Mouse (Mus musculus) CD4-positive helper T cell, adult 2 months (primary cell): Measurements from ENCODE around the gene Cyp2b19.
"Not testable (repeated sequence)": the region's sequence is repeated elsewhere in the genome, so short reads cannot be mapped to it uniquely, and the experiment has no call there.

Source experiments
- DNase-seq: peaks from one replicate; pipeline ENCODE4 v3.0.0-alpha.2; 2012; ENCODE audit warnings: low read depth, missing footprints, low spot score

Cyp2b19 gene

DNA sequence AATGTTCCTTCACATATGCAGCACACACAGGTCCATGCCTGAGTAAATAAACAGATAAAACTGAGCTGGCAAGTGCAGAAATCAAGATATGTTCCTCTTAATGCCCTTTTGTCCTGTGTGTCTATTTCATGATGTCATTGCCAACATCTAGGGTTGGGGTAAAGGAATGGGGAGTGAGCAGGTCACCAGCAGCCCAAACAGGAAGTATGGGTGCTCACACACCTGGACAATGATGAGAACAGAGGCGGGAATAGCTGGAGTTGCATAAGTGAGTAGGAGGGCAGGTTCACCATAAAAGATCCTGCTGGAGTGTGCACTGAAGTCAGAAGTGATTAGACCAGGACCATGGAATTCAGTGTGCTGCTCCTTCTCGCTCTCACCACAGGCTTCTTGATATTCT is at the start of gene Cyp2b19:
Gene Cyp2b19, plus strand, starts transcription at position 301 of the 400 bp plus-strand sequence.
- DNase-seq = no peak

DNA sequence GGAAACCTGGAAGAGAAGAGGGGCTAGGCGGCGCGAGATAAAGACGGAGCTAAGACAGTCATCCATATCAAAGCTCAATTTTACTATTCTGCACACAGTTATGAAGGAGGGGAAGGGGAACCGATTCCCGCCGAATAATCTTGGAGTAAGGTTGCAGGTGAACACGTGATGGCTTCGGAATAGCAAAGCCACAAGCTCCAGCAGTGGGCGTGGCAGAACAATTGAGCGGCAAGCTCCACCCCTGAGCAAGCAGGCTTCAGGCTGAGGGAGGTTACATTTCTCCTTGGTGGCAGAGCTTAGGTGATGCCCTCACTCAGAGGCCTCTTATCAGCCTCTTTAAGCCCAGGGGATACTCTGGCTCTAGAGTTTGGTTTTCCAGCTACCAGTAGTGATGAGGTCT is 45.9 kb upstream of the Cyp2b19 start:
- no peak for DNase-seq

DNA sequence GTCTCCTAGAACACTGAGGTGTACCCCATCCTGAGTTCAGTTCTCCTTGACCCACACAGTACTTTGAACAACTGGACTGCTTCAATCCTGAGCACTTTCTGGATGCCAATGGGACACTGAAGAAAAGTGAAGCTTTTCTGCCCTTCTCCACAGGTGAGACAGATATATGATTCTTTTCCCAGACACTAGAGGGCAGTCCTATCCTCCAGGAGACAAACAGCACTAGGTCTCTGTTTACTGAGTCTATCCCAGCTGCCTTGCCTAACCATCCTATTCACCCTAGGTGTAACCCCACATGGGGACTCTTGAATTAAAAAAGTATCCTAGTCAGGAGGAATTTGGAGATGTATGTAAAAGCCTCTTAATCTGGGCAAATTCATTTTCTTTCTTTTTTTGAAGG is 18.0 kb upstream of the Cyp2b19 start:
- DNase-seq = no peak

DNA sequence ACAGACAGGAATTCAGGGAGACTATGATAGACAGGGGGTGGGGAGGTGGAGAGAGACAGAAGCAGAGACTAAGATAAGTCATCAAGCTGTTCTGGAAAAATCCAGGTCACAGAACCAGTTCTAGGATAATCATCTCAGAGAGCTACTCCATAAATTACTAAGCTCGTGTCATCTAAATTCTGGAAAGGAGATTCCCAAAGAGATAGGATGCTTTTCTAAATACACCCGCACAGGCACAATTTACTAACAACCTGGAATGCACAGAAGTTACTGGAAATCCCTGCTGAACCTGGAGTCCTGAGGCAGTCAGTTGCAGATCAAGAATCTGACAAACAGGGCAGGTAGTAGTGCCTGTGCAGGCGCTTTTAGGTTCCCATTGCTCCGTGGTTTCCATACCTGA is 13.0 kb upstream of the Cyp2b19 start:
- no peak for DNase-seq

DNA sequence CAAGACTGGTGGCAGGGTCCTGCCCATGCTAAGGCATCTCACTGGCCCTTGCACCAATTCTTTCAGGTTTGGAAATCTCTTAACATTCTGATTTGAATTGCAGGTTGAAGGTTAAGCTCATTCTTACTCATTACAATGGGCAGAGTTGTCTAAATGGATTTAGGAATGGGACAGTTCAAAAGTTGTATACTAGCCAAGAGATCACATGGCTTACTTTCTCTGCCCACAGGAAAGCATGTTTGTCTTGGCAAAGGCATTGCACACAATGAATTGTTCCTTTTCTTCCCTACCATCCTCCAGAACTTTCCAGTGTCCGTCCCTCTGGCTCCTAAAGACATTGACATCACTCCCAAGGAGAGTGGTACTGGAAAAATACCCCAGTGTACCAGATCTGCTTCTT is 11.5 kb upstream of the Cyp2b19 start:
- no peak for DNase-seq

DNA sequence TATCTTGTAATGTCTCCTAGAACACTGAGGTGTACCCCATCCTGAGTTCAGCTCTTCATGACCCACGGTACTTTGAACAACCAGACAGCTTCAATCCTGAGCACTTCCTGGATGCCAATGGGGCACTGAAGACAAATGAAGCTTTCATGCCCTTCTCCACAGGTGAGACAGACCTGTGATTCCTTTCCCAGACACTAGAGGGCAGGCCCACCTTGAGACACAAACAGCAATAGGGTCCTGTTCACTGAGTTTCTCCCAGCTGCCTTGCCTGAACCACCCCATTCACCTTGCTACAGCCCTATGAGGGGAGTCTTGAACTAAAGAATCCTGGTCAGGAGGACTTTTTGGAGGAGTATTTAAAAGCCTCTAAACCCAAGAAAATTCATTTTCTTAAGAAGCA is 10.1 kb downstream of the Cyp2b19 start:
- DNase-seq = no peak

DNA sequence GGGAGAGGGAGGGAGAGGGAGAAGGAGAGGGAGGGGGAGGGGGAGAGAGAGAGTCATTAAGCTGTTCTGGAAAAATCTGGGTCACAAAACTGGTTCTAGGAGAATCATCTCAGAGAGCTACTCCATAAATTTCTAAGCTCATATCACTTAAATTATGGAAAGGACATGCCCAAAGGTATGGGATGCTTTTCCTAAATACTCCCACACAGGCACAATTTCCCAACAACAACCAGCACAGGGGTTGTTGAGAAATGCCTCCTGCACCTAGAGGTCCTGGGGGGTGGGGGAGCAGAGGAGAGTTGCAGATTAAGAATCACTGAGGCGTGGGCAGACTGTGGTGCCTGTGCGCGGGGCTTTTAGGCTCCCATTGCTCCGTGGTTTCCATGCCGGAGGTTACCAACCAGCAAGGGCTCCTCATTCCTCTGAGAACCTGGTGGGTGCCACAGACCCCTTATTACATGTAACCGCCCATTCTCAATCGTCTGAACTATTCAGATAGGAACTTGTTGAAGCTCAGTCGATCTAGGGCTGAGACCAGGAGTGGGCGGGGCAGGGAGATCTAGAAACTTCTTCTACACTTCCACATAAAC is 13.0 kb downstream of the Cyp2b19 start:
- DNase-seq = no peak

DNA sequence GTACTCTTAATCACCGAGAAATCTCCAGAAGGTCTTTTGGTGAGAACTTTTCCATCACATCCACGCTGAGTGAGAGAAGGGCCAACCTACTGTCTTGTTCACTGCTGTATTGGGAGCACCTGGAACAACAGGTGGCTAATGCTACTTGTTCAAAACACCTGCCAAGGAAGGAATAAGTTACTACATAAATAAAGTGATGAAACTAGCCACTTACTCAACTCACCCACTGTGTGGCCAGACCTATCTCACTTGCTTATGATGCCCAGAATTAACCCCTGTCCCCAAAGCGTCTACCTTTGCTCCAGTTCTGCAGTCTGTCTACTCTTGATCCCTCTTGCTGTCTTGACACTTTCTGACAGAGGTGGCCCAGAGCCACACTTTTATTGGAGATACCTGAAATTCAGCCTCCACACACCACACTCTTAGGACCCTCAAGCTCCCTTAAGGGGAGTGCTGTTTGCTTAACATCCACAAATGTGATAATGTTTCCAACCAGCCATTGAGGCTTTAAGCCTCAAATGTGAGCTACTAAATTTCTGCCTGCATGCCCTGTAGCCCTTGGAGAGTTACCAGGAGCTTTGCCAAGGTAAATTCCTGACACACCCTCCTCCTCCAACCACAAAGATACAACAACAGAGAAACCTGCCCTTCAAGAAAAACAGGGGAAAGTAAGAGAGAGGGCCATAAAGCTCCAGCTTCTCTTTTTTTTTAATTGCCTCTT is 16.1 kb downstream of the Cyp2b19 start:
- DNase-seq = no peak

DNA sequence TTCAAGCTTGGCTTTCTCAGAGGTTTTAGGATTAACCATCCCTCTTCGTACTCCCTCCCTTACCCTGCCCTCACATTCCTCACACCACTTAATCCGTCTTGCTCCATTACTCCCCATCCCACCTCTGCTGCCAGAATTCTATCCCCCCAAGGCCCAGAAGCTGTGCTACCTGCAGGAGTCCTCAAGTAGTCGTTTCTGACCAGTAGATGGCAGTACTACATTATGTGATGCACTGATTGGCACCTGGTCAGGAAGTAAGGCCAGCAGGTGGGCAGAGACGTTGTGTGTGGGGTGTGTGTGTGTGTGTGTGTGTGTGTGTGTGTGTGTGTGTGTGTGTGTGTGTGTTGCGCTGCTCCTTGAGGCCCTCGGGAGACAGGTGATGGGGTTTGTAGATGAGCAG is 18.9 kb downstream of the Cyp2b19 start:
- no peak for DNase-seq

DNA sequence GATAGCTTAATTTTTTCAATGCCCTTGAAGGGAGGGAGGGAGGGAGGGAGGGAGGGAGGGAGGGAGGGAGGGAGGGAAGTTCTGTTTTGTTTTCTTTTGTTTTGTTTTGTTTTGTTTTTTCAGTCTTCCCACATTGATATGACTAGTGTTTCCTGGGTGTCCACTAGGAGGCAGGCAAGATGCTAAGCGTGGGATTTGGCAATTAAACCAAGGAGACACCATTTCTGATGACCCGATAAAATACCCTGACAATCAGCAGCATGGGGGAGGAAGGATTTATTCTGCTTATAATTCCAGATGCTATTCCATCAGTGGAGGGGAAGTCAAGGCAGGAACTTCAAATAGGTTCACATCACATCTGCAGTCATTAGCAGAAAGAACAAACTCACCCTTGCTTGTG is 20.9 kb downstream of the Cyp2b19 start:
- no peak for DNase-seq

DNA sequence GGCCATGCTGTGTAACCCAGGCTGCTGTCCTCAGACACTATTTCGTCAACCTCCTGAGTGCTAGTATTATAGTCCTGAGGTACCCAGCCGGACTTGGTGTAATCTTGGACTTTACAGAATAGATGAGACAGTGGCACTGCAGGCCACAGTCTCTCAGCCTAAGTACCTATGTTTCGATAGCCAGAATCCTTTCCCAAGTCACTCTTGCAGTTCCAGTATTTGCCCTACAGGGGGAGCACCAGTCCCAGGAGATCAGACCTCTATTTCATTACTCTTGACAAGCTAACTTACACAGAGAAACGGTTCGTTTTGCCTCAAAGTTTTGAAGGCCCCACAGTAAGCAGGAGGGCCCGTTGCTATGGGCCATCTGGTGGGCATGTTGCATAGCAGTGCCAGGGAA is 21.5 kb downstream of the Cyp2b19 start:
- peak; percentile 5 for DNase-seq

DNA sequence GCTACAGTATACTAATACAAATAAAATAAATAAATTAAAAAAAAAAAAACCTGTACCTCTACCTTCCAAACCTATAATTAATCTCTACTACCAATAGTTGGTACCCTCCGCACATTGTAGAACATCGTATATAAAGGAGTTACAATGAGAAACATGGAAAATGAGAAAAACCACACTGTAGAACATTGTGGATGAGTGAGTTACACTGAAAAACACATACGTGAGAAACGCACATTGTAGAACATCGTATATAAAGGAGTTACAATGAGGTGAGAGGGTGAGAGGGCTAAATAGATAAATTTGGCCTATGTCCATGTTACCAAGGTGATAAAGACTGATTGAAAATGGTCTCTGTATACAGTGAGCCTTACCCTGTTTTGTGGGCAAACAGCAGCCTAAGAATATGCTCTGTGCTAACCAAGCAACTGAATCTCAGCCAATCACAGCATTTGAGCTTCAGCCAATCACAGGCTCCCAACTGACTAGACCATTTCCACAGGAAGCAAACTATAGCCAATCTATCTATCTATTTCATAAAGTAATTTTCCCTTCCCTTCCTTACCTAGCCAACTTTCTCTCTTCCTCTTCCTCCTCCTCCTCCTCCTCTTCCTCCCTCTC is 23.0 kb downstream of the Cyp2b19 start:
- no peak for DNase-seq

DNA sequence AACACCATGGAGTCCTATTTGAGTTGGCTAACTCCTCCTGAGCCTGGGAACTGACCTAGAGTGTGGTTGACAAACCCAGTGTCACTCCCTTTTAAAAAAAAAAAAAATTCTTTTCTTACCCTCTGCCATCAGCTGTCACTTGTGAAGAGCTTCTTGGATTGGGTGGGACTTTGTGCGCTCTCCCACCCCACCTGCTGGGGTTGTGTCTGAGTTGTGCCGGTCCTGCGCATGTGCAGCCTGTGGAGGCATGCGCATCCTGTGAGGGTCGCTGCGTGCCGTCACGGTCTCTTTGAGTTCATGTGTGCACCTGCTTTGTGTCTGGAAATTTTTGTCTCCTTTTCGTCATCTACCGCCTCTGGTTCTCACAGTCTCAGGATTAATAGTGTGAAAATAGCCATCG is 23.6 kb downstream of the Cyp2b19 start:
- no peak for DNase-seq

DNA sequence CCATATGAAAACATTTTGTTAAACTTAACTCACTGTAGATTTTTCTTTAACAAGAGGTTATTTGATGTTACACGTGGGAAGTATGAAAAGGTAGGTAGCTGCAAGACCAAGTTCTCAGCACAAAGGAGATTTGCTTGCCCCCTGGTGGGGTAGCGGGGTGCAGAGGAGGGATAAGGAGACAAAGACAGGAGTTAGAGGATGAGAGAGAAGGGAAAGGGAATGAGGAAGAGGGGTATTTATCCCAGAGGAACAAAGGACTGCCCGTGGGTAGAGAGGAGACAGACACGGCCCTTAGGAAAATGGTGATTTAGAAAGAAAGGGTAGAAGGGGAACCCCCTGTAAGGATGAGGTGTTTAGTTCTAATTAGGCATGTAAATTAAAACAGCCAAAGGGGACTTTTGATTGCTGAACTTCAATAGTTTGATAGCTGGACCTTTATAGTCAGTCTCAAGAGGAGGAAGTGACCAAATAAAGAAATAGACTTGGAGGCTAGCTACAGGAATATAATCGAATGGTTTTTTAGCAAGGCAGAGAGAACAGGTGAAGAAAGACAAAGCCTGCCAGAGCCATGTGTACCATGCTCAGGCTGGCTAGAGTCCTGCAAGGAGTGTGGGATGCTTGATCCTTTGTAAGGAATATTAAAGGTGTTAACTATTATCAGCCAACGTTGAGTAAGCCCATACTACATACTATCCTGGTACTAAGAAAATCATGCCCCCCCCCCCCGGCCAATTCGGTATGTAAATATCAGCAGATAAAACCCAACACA is 24.2 kb downstream of the Cyp2b19 start:
- DNase-seq = no peak

DNA sequence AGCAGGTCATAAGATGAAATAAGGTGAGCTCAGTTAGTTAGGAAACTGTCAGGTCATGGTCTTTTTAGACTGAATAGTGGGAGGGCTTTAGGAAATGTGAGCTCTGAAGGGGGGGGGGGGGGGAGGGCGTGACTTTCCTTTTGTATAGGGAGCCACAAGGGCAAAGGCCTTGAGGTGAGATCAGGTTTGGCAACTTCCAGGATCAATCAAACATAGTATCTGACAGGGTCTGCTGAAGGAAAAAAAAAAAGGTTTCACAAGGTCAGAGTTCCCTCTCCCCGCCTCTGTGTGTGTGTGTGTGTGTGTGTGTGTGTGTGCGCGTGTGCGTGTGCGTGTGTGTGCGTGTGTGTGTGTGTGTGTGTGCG is 24.8 kb downstream of the Cyp2b19 start:
- DNase-seq = no peak

DNA sequence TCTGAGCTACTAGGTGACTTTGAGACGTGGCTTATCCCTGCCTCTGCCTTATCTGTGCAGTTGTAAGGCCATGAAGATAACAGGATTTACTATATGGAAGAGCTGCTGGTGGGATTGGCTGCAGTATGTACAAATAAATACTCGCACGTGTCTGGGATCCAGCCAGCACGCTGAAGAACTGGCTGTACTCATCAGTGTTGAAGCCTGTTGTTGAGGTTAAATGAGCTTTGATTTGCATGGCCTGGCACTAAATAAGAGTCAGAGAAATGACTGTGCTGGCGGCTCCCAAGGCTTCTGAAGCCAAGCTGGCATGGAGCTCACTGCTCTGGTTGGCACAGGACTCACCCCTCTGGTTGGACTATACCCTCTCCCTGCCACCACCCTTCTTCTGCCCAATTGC is 26.2 kb downstream of the Cyp2b19 start:
- DNase-seq = no peak

DNA sequence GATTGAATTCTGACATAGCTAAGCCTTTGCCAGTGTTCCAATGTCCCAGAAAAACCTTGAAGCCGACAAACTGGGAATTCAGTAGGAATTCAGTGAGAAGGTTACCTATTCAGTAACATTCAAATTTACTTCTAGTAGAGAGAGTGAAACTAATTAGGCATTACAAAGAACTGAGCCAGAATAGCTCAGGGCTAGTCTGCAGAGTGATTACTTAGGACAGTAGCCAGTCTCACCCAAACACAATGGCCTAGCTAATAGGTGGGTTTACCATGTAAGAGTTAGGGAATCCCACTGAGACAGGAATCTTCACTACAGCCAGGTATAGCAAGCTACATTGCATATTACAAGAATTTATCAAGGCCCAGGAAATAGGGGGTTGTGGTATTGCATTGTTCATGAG is 29.1 kb downstream of the Cyp2b19 start:
- not testable (repeated sequence) for DNase-seq

DNA sequence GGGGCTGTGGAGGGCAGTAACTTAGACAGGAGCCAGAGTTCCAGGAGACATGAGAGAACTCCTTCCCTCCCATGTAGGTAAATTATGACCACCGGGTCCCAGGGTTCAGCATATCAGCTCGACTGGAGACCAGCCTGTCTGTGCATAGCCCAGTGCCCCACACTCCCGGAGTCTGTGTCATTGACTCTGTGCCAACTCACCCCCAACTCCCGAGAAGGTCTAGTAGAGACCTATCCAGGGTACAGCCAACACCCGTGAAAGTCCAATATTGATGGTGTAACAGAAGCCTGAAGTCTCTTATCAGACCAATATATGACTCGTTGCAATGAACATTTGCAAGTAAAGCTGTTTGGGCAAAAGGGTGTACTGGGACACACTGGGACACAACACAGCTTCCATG is 33.0 kb downstream of the Cyp2b19 start:
- DNase-seq = no peak

DNA sequence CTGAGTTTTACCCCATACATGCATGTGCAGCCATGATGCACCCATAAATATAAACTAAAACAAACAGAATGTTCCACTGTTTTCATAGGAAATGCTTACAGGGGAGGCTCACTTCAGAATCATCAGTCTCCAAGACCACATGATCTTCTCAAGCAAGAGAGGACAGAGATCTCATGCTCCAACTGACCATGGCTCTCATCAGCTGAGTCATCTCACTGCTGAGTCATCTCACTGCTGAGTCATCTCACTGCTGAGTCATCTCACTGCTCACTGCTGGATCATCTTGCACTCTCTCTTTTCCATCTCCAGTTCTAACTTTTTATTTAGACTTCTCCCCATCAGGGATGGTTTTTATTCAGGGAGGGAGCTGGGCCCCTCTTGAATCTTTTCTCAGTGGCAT is 43.2 kb downstream of the Cyp2b19 start:
- DNase-seq = no peak

DNA sequence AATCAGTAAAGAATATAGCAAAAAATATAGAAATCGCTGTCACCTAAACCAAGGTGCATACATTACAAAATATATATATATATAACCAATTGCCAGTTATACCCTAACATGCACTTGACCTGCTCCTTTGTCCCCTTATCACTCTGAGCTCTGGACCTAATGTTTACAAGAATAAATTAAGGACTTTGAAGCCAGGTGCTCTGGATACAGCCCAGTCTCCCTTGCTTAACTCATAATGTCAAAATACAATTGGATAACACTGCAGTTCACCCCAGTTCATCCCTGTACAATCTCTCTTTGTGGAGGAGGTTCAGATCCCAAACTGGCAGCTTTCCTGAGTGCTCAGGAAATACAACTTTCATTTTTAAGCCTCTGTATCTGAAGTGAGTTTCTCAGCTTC is 44.1 kb downstream of the Cyp2b19 start:
- no peak for DNase-seq

DNA sequence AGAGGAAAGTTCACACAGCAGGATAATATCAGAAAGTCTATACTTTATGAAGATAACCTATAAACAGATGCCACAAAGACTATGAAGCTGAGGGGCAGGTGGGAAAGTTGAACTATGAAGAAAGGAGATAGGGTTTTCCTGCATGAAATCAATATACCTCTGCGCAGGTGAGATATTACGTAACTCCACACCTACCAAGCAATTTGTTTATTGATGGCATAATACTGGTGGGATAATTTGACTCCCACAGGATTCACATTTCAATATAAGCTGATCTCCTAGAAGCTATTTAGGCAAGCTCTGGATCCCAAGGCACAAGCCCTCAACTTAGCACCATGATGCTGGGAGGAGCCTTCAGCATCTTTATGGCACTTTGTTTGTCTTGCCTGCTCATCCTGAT is 51.6 kb downstream of the Cyp2b19 start, which contains the start of gene Cyp2g1:
Gene Cyp2g1, plus strand, starts transcription at position 301 of the 400 bp plus-strand sequence.
- DNase-seq = no peak
